ENCODE assay signal across 19 mouse cellular contexts in the genomic region with DNA sequence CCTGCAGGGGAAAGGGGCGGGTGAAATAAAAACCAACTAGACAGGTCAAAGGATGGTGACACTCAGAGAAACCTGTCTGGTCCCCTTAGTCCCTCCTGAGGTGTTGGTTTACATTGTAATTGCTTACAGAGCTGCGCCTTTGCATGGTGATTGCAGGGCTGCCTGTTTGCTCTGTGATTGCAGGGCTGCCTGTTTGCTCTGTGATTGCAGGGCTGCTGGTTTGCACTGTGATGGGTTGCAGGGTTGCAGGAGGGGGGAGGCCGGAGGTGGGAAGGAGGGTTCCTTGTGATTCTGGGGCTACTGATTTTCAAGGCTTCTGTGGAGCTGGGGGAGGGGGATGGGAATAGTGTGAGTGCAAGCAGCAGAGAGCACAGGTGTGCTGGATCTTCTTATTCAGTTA. TPM values are rescaled to one million over a fixed set of nuclear protein-coding genes. Genes with fewer than 3 reads are reported as not detected.
A peak's percentile ranks its signal among the peaks of the same experiment; 100 is the strongest.
DNase-seq lines count a peak whose midpoint lies in the region; ATAC-seq and TF ChIP-seq lines count a peak whose summit lies in the region.
"Had no signal": no experiment of that assay in that cellular context is flagged by ENCODE, and none has a peak within 500 bp of the region (broad histone marks: within the 10 kb centered on the region; RNA-seq: fewer than 3 reads in every experiment).

No protein-coding gene starts in this region.

- peak overlapping the region; percentile 72; the same call in 1 of the 2 replicates for H3K27ac ChIP-seq in kidney, embryonic 16.5 days (ENCODE audit: low read length)
- H3K27ac ChIP-seq in lung, postnatal 0 days (ENCODE audit: low read length) = no peak overlapping the region
- H3K27ac ChIP-seq in stomach, embryonic 14.5 days (ENCODE audit: low read length) = peak overlapping the region; percentile 48; the same call in 1 of the 2 replicates
- H3K27ac ChIP-seq in neural tube, embryonic 15.5 days (replicated peaks) = no peak overlapping the region
- no peak overlapping the region for H3K27ac ChIP-seq in forebrain, postnatal 0 days (ENCODE audit: low read depth, low read length)
- H3K27ac ChIP-seq: forebrain, embryonic 10.5 days; gastrocnemius, adult 2 months; hindbrain, embryonic 14.5 days; liver, embryonic 14.5 days; midbrain, embryonic 12.5 days had no signal

- peaks cover 9% of the 10 kb centered on the region; the same call in 1 of the 2 replicates for H3K9me3 ChIP-seq in kidney, embryonic 16.5 days (ENCODE audit: low read length)
- H3K9me3 ChIP-seq in lung, postnatal 0 days (ENCODE audit: low read length) = no peaks in the 10 kb centered on the region
- H3K9me3 ChIP-seq in stomach, embryonic 14.5 days (ENCODE audit: control insufficient read depth, low read depth, low read length) = peaks cover 7% of the 10 kb centered on the region
- 0 out of 2 replicates have a peak, but pooled peaks cover 6% of the 10 kb centered on the region for H3K9me3 ChIP-seq in neural tube, embryonic 15.5 days (replicated peaks)
- peaks cover 7% of the 10 kb centered on the region for H3K9me3 ChIP-seq in forebrain, postnatal 0 days (ENCODE audit: low read length)

- no peak for DNase-seq in kidney, adult 18-20 months
- DNase-seq in lung, postnatal 0 days (ENCODE audit: low spot score) = peak; percentile 28
- DNase-seq in lung, adult 2 months = no peak
- no peak for DNase-seq in forebrain, postnatal 0 days
- DNase-seq: adrenal gland, adult 2 months; cerebellum, adult 8-10 months; gastrocnemius, adult 2 months; heart, postnatal 14 days; right cerebral cortex, adult 18-20 months had no signal

- no peaks in the 10 kb centered on the region for H3K36me3 ChIP-seq in kidney, embryonic 16.5 days (ENCODE audit: insufficient read depth, low read length)
- H3K36me3 ChIP-seq in lung, postnatal 0 days (ENCODE audit: insufficient read depth, low read length) = no peaks in the 10 kb centered on the region
- no peaks in the 10 kb centered on the region for H3K36me3 ChIP-seq in stomach, embryonic 14.5 days (ENCODE audit: control insufficient read depth, insufficient read depth, low read length)
- H3K36me3 ChIP-seq in neural tube, embryonic 15.5 days = no peaks in the 10 kb centered on the region
- H3K36me3 ChIP-seq in forebrain, postnatal 0 days (ENCODE audit: insufficient read depth) = no peaks in the 10 kb centered on the region
- H3K36me3 ChIP-seq: forebrain, embryonic 10.5 days; heart, embryonic 12.5 days; midbrain, embryonic 12.5 days had no signal

- WGBS in kidney, embryonic 16.5 days = 26% methylated on average over 3 of the region's 3 CpGs
- WGBS in lung, postnatal 0 days = 17% methylated on average over 3 of the region's 3 CpGs
- 29% methylated on average over 3 of the region's 3 CpGs for WGBS in lung, adult 2 months
- 36% methylated on average over 3 of the region's 3 CpGs for WGBS in stomach, embryonic 14.5 days
- 29% methylated on average over 3 of the region's 3 CpGs for WGBS in neural tube, embryonic 15.5 days
- 44% methylated on average over 3 of the region's 3 CpGs for WGBS in forebrain, postnatal 0 days

- no peak for TF ChIP-seq CTCF in lung, postnatal 0 days (IDR thresholded peaks at IDR 0.05)
- no peak for TF ChIP-seq CTCF in lung, adult 2 months (IDR thresholded peaks at IDR 0.05; ENCODE audit: insufficient read depth, low read length)
- no peak for TF ChIP-seq CTCF in forebrain, postnatal 0 days (IDR thresholded peaks at IDR 0.05; ENCODE audit: low read depth)

- H3K4me1 ChIP-seq in kidney, embryonic 16.5 days (ENCODE audit: insufficient read depth, low read length) = peaks cover 6% of the 10 kb centered on the region; the same call in 1 of the 2 replicates
- H3K4me1 ChIP-seq in lung, postnatal 0 days (ENCODE audit: insufficient read depth, low read depth, low read length) = no peaks in the 10 kb centered on the region
- H3K4me1 ChIP-seq in lung, adult 2 months (ENCODE audit: control insufficient read depth, insufficient read depth, low read length) = 0 out of 2 replicates have a peak, but pooled peaks cover 2% of the 10 kb centered on the region
- H3K4me1 ChIP-seq in stomach, embryonic 14.5 days (ENCODE audit: control insufficient read depth, insufficient read depth, low read length) = no peaks in the 10 kb centered on the region
- no peaks in the 10 kb centered on the region for H3K4me1 ChIP-seq in neural tube, embryonic 15.5 days
- no peaks in the 10 kb centered on the region for H3K4me1 ChIP-seq in forebrain, postnatal 0 days (ENCODE audit: insufficient read depth)
- H3K4me1 ChIP-seq: heart, embryonic 12.5 days had no signal

- H3K27me3 ChIP-seq in kidney, embryonic 16.5 days (ENCODE audit: insufficient read depth, low read length) = no peaks in the 10 kb centered on the region
- no peaks in the 10 kb centered on the region for H3K27me3 ChIP-seq in lung, postnatal 0 days (replicated peaks; ENCODE audit: insufficient read depth, low read length)
- no peaks in the 10 kb centered on the region for H3K27me3 ChIP-seq in stomach, embryonic 14.5 days (ENCODE audit: control insufficient read depth, insufficient read depth, low read length)
- H3K27me3 ChIP-seq in neural tube, embryonic 15.5 days (replicated peaks) = no peaks in the 10 kb centered on the region; the same call in 1 of the 2 replicates
- no peaks in the 10 kb centered on the region for H3K27me3 ChIP-seq in forebrain, postnatal 0 days (ENCODE audit: insufficient read depth, low read length)
- H3K27me3 ChIP-seq: heart, embryonic 12.5 days; midbrain, embryonic 12.5 days had no signal

- no peak for TF ChIP-seq POLR2A in lung, adult 2 months (IDR thresholded peaks at IDR 0.05; ENCODE audit: borderline replicate concordance, extremely low read depth, low read depth, low read length)

- no peak for TF ChIP-seq EP300 in lung, postnatal 0 days (IDR thresholded peaks at IDR 0.05)

- H3K4me3 ChIP-seq in kidney, embryonic 16.5 days (ENCODE audit: low read length) = no peak overlapping the region
- no peak overlapping the region for H3K4me3 ChIP-seq in lung, postnatal 0 days (ENCODE audit: low read depth, low read length)
- H3K4me3 ChIP-seq in lung, adult 2 months (replicated peaks; ENCODE audit: extremely low read depth, low read depth, low read length) = no peak overlapping the region
- no peak overlapping the region for H3K4me3 ChIP-seq in stomach, embryonic 14.5 days (ENCODE audit: low read depth, low read length)
- H3K4me3 ChIP-seq in neural tube, embryonic 15.5 days (replicated peaks) = no peak overlapping the region
- no peak overlapping the region for H3K4me3 ChIP-seq in forebrain, postnatal 0 days (ENCODE audit: low read depth, low read length)
- H3K4me3 ChIP-seq: forebrain, embryonic 10.5 days; gastrocnemius, adult 2 months; heart, embryonic 12.5 days; midbrain, embryonic 12.5 days had no signal

- peak; percentile 61; the same call in 1 of the 2 replicates for ATAC-seq in kidney, embryonic 16.5 days (ENCODE audit: low FRiP score, low TSS enrichment)
- ATAC-seq in lung, postnatal 0 days = peak; percentile 73
- peak; percentile 71 for ATAC-seq in stomach, embryonic 14.5 days (ENCODE audit: insufficient number of reproducible peaks, insufficient read depth, low FRiP score, low read depth)
- no peak for ATAC-seq in neural tube, embryonic 15.5 days (ENCODE audit: low FRiP score)
- no peak for ATAC-seq in forebrain, postnatal 0 days

- H3K9ac ChIP-seq in kidney, embryonic 16.5 days (replicated peaks; ENCODE audit: low read length) = no peak overlapping the region
- H3K9ac ChIP-seq in lung, postnatal 0 days (replicated peaks; ENCODE audit: low read depth) = no peak overlapping the region
- no peak overlapping the region for H3K9ac ChIP-seq in stomach, embryonic 14.5 days (replicated peaks; ENCODE audit: low read depth, low read length)
- H3K9ac ChIP-seq in neural tube, embryonic 15.5 days (replicated peaks) = no peak overlapping the region
- H3K9ac ChIP-seq in forebrain, postnatal 0 days = no peak overlapping the region
- H3K9ac ChIP-seq: heart, embryonic 12.5 days; hindbrain, embryonic 14.5 days; liver, embryonic 14.5 days; midbrain, embryonic 12.5 days had no signal

- no peak overlapping the region; the same call in 1 of the 2 replicates for H3K4me2 ChIP-seq in kidney, embryonic 16.5 days (replicated peaks; ENCODE audit: low read depth, low read length)
- H3K4me2 ChIP-seq in lung, postnatal 0 days (replicated peaks; ENCODE audit: low read depth, low read length) = no peak overlapping the region
- H3K4me2 ChIP-seq in stomach, embryonic 14.5 days (replicated peaks; ENCODE audit: low read depth, low read length) = no peak overlapping the region
- no peak overlapping the region for H3K4me2 ChIP-seq in neural tube, embryonic 15.5 days
- no peak overlapping the region for H3K4me2 ChIP-seq in forebrain, postnatal 0 days (ENCODE audit: low read depth)
- H3K4me2 ChIP-seq: heart, embryonic 12.5 days; hindbrain, embryonic 14.5 days; midbrain, embryonic 12.5 days had no signal

RNA-seq across cellular contexts. Expression of a gene that starts 13.0 kb away (rescaled TPM):
- polyA plus RNA-seq in kidney, embryonic 16.5 days (2015; fragmentation: Nextera tagmentation; extraction: Ambion mirVana) = 18.3 and 20.4 TPM in 2 replicates
- polyA plus RNA-seq in lung, postnatal 0 days (2015; fragmentation: Nextera tagmentation; extraction: Ambion mirVana) = 2.6 and 3.0 TPM in 2 replicates
- polyA plus RNA-seq in lung, adult 2 months (2012; rRNA removed) = 1.7 and 2.2 TPM in 2 replicates
- polyA plus RNA-seq in stomach, embryonic 14.5 days (2014; fragmentation: Nextera tagmentation; extraction: Ambion mirVana) = 7.5 and 8.4 TPM in 2 replicates
- 3.1 and 3.6 TPM in 2 replicates for polyA plus RNA-seq in neural tube, embryonic 15.5 days (2015; fragmentation: Nextera tagmentation; extraction: Ambion mirVana)
- 3.3 and 5.2 TPM in 2 replicates for total RNA-seq in forebrain, postnatal 0 days (2014; rRNA removed)
- polyA plus RNA-seq in forebrain, postnatal 0 days (2015; fragmentation: Nextera tagmentation; extraction: Ambion mirVana) = 1.3 and 2.3 TPM in 2 replicates
- total RNA-seq: common myeloid progenitor, adult 5-6 weeks; monocyte, adult 5-6 weeks had no signal

Comparison
In these comparisons a context has a peak if more than half of its experiments do, and no peak if none do; other contexts are left out.
1. ATAC-seq: peak in kidney, embryonic 16.5 days (single experiment), lung, postnatal 0 days (single experiment) and stomach, embryonic 14.5 days (single experiment); none in neural tube, embryonic 15.5 days (single experiment) and forebrain, postnatal 0 days (single experiment).
2. H3K27ac ChIP-seq: peak in kidney, embryonic 16.5 days (single experiment) and stomach, embryonic 14.5 days (single experiment); none in lung, postnatal 0 days (single experiment), neural tube, embryonic 15.5 days (single experiment) and forebrain, postnatal 0 days (single experiment).